Mouse (Mus musculus): ENCODE results near the gene Lep.
A peak's percentile ranks its signal among the peaks of the same experiment; 100 is the strongest.

Gene Lep

DNA sequence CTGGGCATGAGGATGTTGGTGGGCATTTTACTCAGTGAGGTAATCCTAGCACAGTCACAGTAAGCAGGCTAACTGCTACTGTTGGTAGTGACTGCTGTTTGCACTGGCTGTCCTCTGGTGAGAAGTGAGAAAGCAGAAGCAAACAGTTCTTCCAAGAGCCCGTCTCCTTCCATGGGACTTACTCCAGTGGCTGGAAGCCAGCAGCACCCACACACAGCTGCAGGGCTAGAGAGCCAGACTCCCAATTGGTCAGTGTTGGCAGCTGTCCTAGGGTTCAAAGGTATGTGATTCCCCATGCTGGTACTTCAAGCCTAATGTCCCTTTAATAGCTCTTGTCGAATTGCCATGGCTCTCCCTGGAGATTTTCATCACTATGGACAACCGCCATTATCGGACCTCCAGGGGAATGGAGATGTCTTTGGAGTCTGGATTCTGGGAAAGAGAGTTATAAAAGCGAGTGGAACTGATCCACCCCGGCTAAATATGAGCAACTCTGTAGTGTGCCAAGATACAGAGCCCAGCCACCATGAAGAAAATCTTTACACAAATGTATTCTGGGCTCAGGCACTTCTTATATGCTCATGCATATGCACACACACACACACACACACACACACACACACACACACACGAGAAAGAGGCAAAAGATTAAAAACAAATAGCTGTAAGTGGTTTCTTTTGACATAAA lies 57.5 kb downstream of the Lep start:
- DNase-seq (ENCODE audit: low spot score) = peak; percentile 98

DNA sequence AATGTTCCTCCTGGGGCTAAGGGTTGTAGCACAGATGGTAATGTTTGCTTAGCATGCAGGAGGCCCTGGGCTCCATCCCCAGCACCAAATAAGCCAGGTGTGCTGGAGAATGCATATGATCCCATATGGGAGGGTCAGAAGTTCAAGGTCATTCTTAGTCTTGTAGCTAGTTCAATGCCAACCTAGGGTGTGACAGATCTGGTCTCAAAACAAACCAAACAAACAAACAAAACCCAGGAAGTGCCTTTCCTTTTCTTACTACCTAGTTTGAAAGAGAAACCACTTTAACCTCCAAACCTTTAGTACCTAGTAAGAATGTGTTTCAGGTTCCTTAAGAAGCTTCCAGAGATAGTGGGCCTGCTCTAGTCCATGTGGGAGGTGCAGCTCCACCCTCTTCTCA lies 58.2 kb downstream of the Lep start:
- no peak for DNase-seq (ENCODE audit: low spot score)

- no peak for DNase-seq (ENCODE audit: low spot score)
Measured at GRCm38 (mm10) chr6:29118963-29119362, 58.9 kb downstream of the Lep start.

- DNase-seq (ENCODE audit: low spot score) = no peak
Measured at GRCm38 (mm10) chr6:29119990-29120389, 60.0 kb downstream of the Lep start.
